Mouse (Mus musculus) midbrain, embryonic 13.5 days (tissue): ENCODE measurements around the gene Srgap2. TPM values are rescaled to one million over a fixed set of nuclear protein-coding genes. Genes with fewer than 3 reads are reported as not detected.

Experiments
- ATAC-seq: fragments of 200-750 bp; cut with Nextera tagmentation; 2 replicates; pipeline ENCODE4 v1.8.0; 2017; ENCODE audit warnings: mild to moderate bottlenecking, moderate TSS enrichment, moderate library complexity
- H3K27ac ChIP-seq: fragments of 300-500 bp; sonication (generic); 2 replicates; pipeline ENCODE4 v1.5.1; 2015; ENCODE audit warnings: inconsistent platforms, mild to moderate bottlenecking, moderate library complexity
- H3K27me3 ChIP-seq: fragments of 300-500 bp; sonication (generic); 2 replicates; pipeline ENCODE4 v1.6.1; 2015; ENCODE audit warnings: mild to moderate bottlenecking, inconsistent platforms
- H3K36me3 ChIP-seq: fragments of 300-500 bp; sonication (generic); 2 replicates; pipeline ENCODE4 v1.6.1; 2015; ENCODE audit warnings: mild to moderate bottlenecking, inconsistent platforms
- H3K4me1 ChIP-seq: fragments of 300-500 bp; sonication (generic); replicated peaks from 2 replicates; pipeline ENCODE4 v1.6.1; 2015; ENCODE audit warnings: inconsistent platforms
- H3K4me2 ChIP-seq: fragments of 300-500 bp; sonication (generic); replicated peaks from 2 replicates; pipeline ENCODE4 v1.6.1; 2015; ENCODE audit warnings: moderate library complexity, mild to moderate bottlenecking, inconsistent platforms
- H3K4me3 ChIP-seq: fragments of 300-500 bp; sonication (generic); replicated peaks from 2 replicates; pipeline ENCODE4 v1.5.1; 2015; ENCODE audit warnings: mild to moderate bottlenecking, inconsistent platforms
- H3K9ac ChIP-seq: fragments of 300-500 bp; sonication (generic); replicated peaks from 2 replicates; pipeline ENCODE4 v1.6.1; 2015; ENCODE audit warnings: mild to moderate bottlenecking, inconsistent platforms
- H3K9me3 ChIP-seq: fragments of 300-500 bp; sonication (generic); 2 replicates; pipeline ENCODE4 v1.6.1; 2016; ENCODE audit warnings: mild to moderate bottlenecking, inconsistent platforms
- WGBS: fragments of 180-500 bp; shearing (Covaris S2); methylation state at CpG from one replicate; pipeline ENCODE4 v1.1.7; 2015; 5-methylcytosine and 5-hydroxymethylcytosine counted together
- polyA plus RNA-seq: library from polyadenylated mRNA; unstranded; fragments of >200 nt; fragmentation: Nextera tagmentation; extraction: Ambion mirVana; gene quantifications from 2 replicates; pipeline ENCODE4 v1.2.1, GENCODE M21; 2015

Srgap2 gene
- polyA plus RNA-seq, 1 experiment from 2014 or later = 18.8 TPM

- H3K4me3 ChIP-seq = no peak overlapping the region
- H3K4me2 ChIP-seq = no peak overlapping the region
- H3K36me3 ChIP-seq = no peaks in the 10 kb centered on the region
- no peak for ATAC-seq
- H3K27me3 ChIP-seq = no peaks in the 10 kb centered on the region
- no peak overlapping the region for H3K9ac ChIP-seq
- no peaks in the 10 kb centered on the region for H3K9me3 ChIP-seq
- peaks cover 31% of the 10 kb centered on the region for H3K4me1 ChIP-seq
- H3K27ac ChIP-seq = no peak overlapping the region
These were observed 106.0 kb downstream of the Srgap2 start for GRCm38 (mm10) chr1:131421113-131421512.

GRCm38 (mm10) chr1:131420660-131421059, 106.5 kb downstream of the Srgap2 start:
- Histone ChIP-seq H3K27ac (no peak overlapping the region), H3K4me1 (peaks cover 31% of the 10 kb centered on the region), H3K4me2 (no peak overlapping the region)

GRCm38 (mm10) chr1:131419307-131419706, 107.8 kb downstream of the Srgap2 start:
- H3K27ac ChIP-seq = 0 out of 2 replicates have a peak overlapping the region, but pooled peaks have one; percentile 25
- no peaks in the 10 kb centered on the region for H3K36me3 ChIP-seq
- WGBS = 71% methylated on average over 3 of the region's 3 CpGs

More at GRCm38 (mm10) chr1:131420660-131421059, 106.5 kb downstream of the Srgap2 start:
- ATAC-seq = no peak
- Histone ChIP-seq H3K9me3 (no peaks in the 10 kb centered on the region), H3K4me3 (no peak overlapping the region), H3K9ac (no peak overlapping the region), H3K27me3 (no peaks in the 10 kb centered on the region), H3K36me3 (no peaks in the 10 kb centered on the region)
- WGBS = 77% methylated on average over 4 of the region's 4 CpGs

GRCm38 (mm10) chr1:131417821-131418660, 109.1 kb downstream of the Srgap2 start:
- WGBS = 49% methylated on average over 5 of the region's 5 CpGs
- Histone ChIP-seq H3K4me3 (no peak overlapping the region), H3K36me3 (no peaks in the 10 kb centered on the region), H3K27ac (peak overlapping the region; percentile 77), H3K4me1 (peaks cover 31% of the 10 kb centered on the region), H3K9me3 (no peaks in the 10 kb centered on the region), H3K27me3 (no peaks in the 10 kb centered on the region), H3K9ac (no peak overlapping the region; the same call in 1 of the 2 replicates), H3K4me2 (peak overlapping the region; percentile 17; the same call in 1 of the 2 replicates)
- ATAC-seq = peak; percentile 83

More at GRCm38 (mm10) chr1:131419307-131419706, 107.8 kb downstream of the Srgap2 start:
- no peak for ATAC-seq
- H3K4me2 ChIP-seq = no peak overlapping the region
- H3K9me3 ChIP-seq = no peaks in the 10 kb centered on the region
- H3K4me3 ChIP-seq = no peak overlapping the region
- H3K27me3 ChIP-seq = no peaks in the 10 kb centered on the region
- H3K4me1 ChIP-seq = peaks cover 31% of the 10 kb centered on the region
- no peak overlapping the region for H3K9ac ChIP-seq

GRCm38 (mm10) chr1:131417059-131417750, 109.9 kb downstream of the Srgap2 start:
- H3K9me3 ChIP-seq = no peaks in the 10 kb centered on the region
- no peaks in the 10 kb centered on the region for H3K36me3 ChIP-seq
- no peak overlapping the region for H3K4me2 ChIP-seq
- H3K4me1 ChIP-seq = peaks cover 31% of the 10 kb centered on the region
- H3K4me3 ChIP-seq = no peak overlapping the region
- H3K27ac ChIP-seq = peak overlapping the region; percentile 77
- 57% methylated on average over 5 of the region's 5 CpGs for WGBS
- no peaks in the 10 kb centered on the region for H3K27me3 ChIP-seq
- ATAC-seq = no peak
- no peak overlapping the region for H3K9ac ChIP-seq

- Histone ChIP-seq H3K9ac (no peak overlapping the region), H3K9me3 (no peaks in the 10 kb centered on the region), H3K27me3 (no peaks in the 10 kb centered on the region), H3K4me1 (no peaks in the 10 kb centered on the region), H3K36me3 (no peaks in the 10 kb centered on the region), H3K4me2 (no peak overlapping the region), H3K27ac (no peak overlapping the region), H3K4me3 (no peak overlapping the region)
- WGBS = 78% methylated on average over 3 of the region's 3 CpGs
- ATAC-seq = no peak
These were observed 123.6 kb downstream of the Srgap2 start for GRCm38 (mm10) chr1:131403567-131403966.

GRCm38 (mm10) chr1:131400844-131401243, 126.3 kb downstream of the Srgap2 start:
- no peaks in the 10 kb centered on the region for H3K27me3 ChIP-seq
- ATAC-seq = no peak
- WGBS = 78% methylated on average over 3 of the region's 3 CpGs

GRCm38 (mm10) chr1:131398181-131398580, 129.0 kb downstream of the Srgap2 start:
- H3K9ac ChIP-seq = no peak overlapping the region
- no peaks in the 10 kb centered on the region for H3K9me3 ChIP-seq
- H3K4me3 ChIP-seq = no peak overlapping the region
- ATAC-seq = no peak
- no peak overlapping the region for H3K4me2 ChIP-seq
- H3K36me3 ChIP-seq = peaks cover 3% of the 10 kb centered on the region; the same call in 1 of the 2 replicates
- no peaks in the 10 kb centered on the region for H3K4me1 ChIP-seq
- no peaks in the 10 kb centered on the region for H3K27me3 ChIP-seq
- no peak overlapping the region for H3K27ac ChIP-seq

More at GRCm38 (mm10) chr1:131400844-131401243, 126.3 kb downstream of the Srgap2 start:
- Histone ChIP-seq H3K4me3 (no peak overlapping the region), H3K9ac (no peak overlapping the region), H3K9me3 (no peaks in the 10 kb centered on the region), H3K4me2 (no peak overlapping the region), H3K36me3 (no peaks in the 10 kb centered on the region), H3K4me1 (no peaks in the 10 kb centered on the region), H3K27ac (peak overlapping the region; percentile 36)

GRCm38 (mm10) chr1:131384406-131384805, 142.7 kb downstream of the Srgap2 start:
- Histone ChIP-seq H3K4me2 (no peak overlapping the region), H3K36me3 (no peaks in the 10 kb centered on the region), H3K27me3 (no peaks in the 10 kb centered on the region), H3K4me3 (no peak overlapping the region), H3K9me3 (no peaks in the 10 kb centered on the region), H3K9ac (no peak overlapping the region), H3K27ac (no peak overlapping the region), H3K4me1 (peaks cover 11% of the 10 kb centered on the region)
- WGBS = 86% methylated on average over 3 of the region's 3 CpGs
- ATAC-seq = no peak

GRCm38 (mm10) chr1:131382184-131382583, 145.0 kb downstream of the Srgap2 start:
- Histone ChIP-seq H3K27ac (no peak overlapping the region), H3K4me3 (no peak overlapping the region), H3K4me1 (peaks cover 23% of the 10 kb centered on the region), H3K36me3 (peaks cover 7% of the 10 kb centered on the region; the same call in 1 of the 2 replicates), H3K27me3 (no peaks in the 10 kb centered on the region), H3K4me2 (no peak overlapping the region), H3K9ac (no peak overlapping the region), H3K9me3 (no peaks in the 10 kb centered on the region)
- 81% methylated on average over 2 of the region's 2 CpGs for WGBS
- ATAC-seq = peak; percentile 48; the same call in 1 of the 2 replicates

- Histone ChIP-seq H3K27ac (no peak overlapping the region), H3K36me3 (peaks cover 7% of the 10 kb centered on the region; the same call in 1 of the 2 replicates), H3K9me3 (no peaks in the 10 kb centered on the region), H3K9ac (no peak overlapping the region), H3K4me1 (peaks cover 23% of the 10 kb centered on the region), H3K4me3 (no peak overlapping the region), H3K4me2 (no peak overlapping the region), H3K27me3 (no peaks in the 10 kb centered on the region)
- 22% methylated on average over 1 of the region's 1 CpGs for WGBS
- ATAC-seq = no peak
These were observed 146.9 kb downstream of the Srgap2 start for GRCm38 (mm10) chr1:131380254-131380653.

GRCm38 (mm10) chr1:131378914-131379474, 148.2 kb downstream of the Srgap2 start:
- no peak overlapping the region for H3K27ac ChIP-seq
- WGBS = 84% methylated on average over 1 of the region's 1 CpGs
- H3K9ac ChIP-seq = no peak overlapping the region
- no peaks in the 10 kb centered on the region for H3K9me3 ChIP-seq
- H3K4me3 ChIP-seq = no peak overlapping the region
- ATAC-seq = no peak
- peaks cover 23% of the 10 kb centered on the region for H3K4me1 ChIP-seq
- peaks cover 7% of the 10 kb centered on the region; the same call in 1 of the 2 replicates for H3K36me3 ChIP-seq
- H3K27me3 ChIP-seq = no peaks in the 10 kb centered on the region
- H3K4me2 ChIP-seq = no peak overlapping the region
